Mouse (Mus musculus) left cerebral cortex, postnatal 10 days (tissue): ENCODE measurements around the gene Oxgr1. TPM values are rescaled to one million over a fixed set of nuclear protein-coding genes. Genes with fewer than 3 reads are reported as not detected.
"Not testable (repeated sequence)": the region's sequence is repeated elsewhere in the genome, so short reads cannot be mapped to it uniquely, and the experiment has no call there.

Experiments
- DNase-seq, 2 experiments: peaks; one replicate each; pipeline ENCODE4 v3.0.0; 2021 to 2022; ENCODE audit warnings: low spot score in 2 of 2, mixed read lengths in 1 of 2; ENCODE audit errors: extremely low spot score in 1 of 2
- intact Hi-C: fragments of 180-260 bp; cut with DNase I; formaldehyde crosslinking; loops from one replicate; pipeline ENCODE4 v1.15.1; 2025
- total RNA-seq, 2 experiments: library from RNA; stranded (reverse); gene quantifications; 2 replicates each; pipeline ENCODE4 v1.2.3; 2021

Gene Oxgr1
- total RNA-seq, 2 experiments from 2014 or later: 0.09 TPM; not detected in 1

DNA sequence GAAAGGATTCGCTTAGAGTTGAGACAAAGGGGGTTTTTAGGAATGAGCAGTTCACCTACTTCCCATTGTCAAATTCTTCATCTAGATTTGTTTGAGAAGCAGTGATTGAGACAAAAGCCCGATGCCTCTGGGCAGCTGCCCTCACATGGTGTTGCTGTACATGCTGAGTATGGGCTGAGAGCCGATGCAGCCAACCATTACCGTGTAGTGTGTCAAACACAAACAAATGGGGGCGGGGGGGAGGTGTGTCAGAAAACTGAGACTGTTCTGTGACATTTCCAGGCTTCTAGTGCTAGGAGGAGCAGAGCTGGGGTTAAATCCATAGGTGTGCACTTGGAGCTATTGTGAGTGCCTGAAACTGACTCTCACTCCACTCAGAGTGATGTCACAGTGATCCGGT lies 55.5 kb downstream of the Oxgr1 start:
- intact Hi-C loops: no loop called here
- no peak for DNase-seq

DNA sequence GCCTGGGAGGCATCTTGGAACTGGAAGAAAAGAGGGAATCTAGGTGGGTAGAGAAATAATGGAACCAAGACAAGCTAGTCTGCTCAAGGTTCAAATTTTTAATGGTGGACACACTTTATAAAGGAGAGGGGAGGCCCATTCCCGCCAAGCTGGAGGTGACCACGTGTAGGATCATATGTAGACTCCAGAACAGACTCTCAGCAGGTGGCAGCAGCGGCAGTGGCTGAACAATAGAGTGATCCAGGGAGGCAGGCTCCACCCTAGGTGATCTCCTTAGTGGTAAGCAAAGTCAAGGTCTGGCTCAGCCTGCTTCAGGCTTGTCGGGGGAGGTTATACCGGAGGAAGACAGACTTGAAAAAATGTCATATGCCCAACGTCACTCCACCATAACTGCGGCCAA lies 55.9 kb downstream of the Oxgr1 start:
- DNase-seq, intact Hi-C loops: not testable (repeated sequence)

DNA sequence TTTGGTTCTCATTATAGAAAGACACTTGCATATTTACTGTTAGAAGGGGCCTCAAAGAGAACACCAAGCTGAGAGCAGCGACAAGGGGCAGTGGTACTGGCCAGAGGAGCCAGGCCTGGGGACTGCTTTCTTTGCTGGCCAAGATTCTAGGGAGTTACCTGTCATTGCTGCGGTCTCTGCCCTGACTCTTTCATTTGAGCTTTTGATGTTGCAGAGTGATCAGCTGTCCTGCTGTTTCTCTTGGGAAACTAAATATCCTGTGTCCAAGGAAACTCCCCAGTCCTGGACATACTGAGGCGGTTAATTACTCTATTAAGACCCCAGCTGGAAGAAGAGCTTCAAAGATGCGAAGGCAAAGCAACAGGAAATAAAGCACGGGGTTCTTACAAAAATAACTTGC lies 60.9 kb downstream of the Oxgr1 start:
- no peak for DNase-seq
- intact Hi-C loops: no loop called here

DNA sequence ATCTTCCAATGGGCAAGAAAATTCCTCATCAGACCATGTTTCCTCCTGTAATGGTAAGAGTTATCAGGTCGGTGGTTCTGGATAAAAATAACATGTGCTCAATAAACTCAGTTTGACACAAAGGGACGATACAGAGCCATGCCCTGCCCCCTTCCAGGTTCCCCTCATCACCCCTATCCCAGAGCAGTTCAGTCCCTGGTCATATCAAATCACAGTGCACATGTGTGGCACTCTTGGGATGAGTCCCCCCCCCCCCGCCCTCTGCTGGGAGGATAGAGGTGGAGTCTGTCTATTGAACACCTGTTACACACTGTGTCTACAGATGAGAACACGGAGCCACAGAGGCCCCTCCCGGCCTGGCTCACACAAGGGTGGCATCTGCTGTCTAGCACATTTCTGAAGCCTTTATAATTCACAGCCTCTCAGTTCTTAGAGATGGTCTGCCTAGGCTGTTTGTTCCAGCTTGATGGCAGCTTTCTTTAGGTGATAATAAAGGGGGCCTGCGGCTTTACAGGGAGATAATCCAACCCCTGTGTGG lies 61.5 kb downstream of the Oxgr1 start:
- intact Hi-C loops: no loop called here
- DNase-seq: peak in 1 of 2 experiments; percentile 29

Other genes starting within 250 kb of the Oxgr1 start
- 100 to 1,000 TPM; 122 to 131 TPM for gene Mbnl2, start 233.2 kb upstream of the Oxgr1 start, total RNA-seq